Mouse (Mus musculus) liver, embryonic 11.5 days (tissue): ENCODE data around the gene Tanc2. TPM values are rescaled to one million over a fixed set of nuclear protein-coding genes. Genes with fewer than 3 reads are reported as not detected.

Experiments
- ATAC-seq: fragments of 200-750 bp; cut with Nextera tagmentation; replicated peaks from 2 replicates; pipeline ENCODE4 v1.8.0; 2017; ENCODE audit warnings: moderate number of reproducible peaks, mild to moderate bottlenecking, moderate TSS enrichment, moderate library complexity; ENCODE audit not compliant: low FRiP score
- DNase-seq: peaks from one replicate; pipeline ENCODE4 v3.0.0-alpha.2; 2017; ENCODE audit warnings: low spot score
- H3K27ac ChIP-seq: fragments of 300-500 bp; sonication (generic); 2 replicates; pipeline ENCODE4 v1.5.1; 2014; ENCODE audit warnings: mild to moderate bottlenecking, low read depth, low read length, control low read depth
- H3K27me3 ChIP-seq: fragments of 300-500 bp; sonication (generic); replicated peaks from 2 replicates; pipeline ENCODE4 v1.6.1; 2014; ENCODE audit warnings: low read length, mixed read lengths; ENCODE audit not compliant: control insufficient read depth, insufficient read depth
- H3K36me3 ChIP-seq: fragments of 300-500 bp; sonication (generic); 2 replicates; pipeline ENCODE4 v1.6.1; 2014; ENCODE audit warnings: mild to moderate bottlenecking, low read length, moderate library complexity, mixed read lengths; ENCODE audit not compliant: control insufficient read depth, insufficient read depth
- H3K4me1 ChIP-seq: fragments of 300-500 bp; sonication (generic); replicated peaks from 2 replicates; pipeline ENCODE4 v1.6.1; 2014; ENCODE audit warnings: low read length, mixed read lengths; ENCODE audit not compliant: control insufficient read depth, insufficient read depth
- H3K4me2 ChIP-seq: fragments of 300-500 bp; sonication (generic); 2 replicates; pipeline ENCODE4 v1.6.1; 2014; ENCODE audit warnings: mild to moderate bottlenecking, control low read depth, moderate library complexity
- H3K4me3 ChIP-seq: fragments of 300-500 bp; sonication (generic); 2 replicates; pipeline ENCODE4 v1.5.1; 2014; ENCODE audit warnings: low read depth, low read length, control low read depth
- H3K9ac ChIP-seq: fragments of 300-500 bp; sonication (generic); 2 replicates; pipeline ENCODE4 v1.6.1; 2014; ENCODE audit warnings: low read depth, low read length, control low read depth
- H3K9me3 ChIP-seq: fragments of 300-500 bp; sonication (generic); 2 replicates; pipeline ENCODE4 v1.6.1; 2016; ENCODE audit warnings: low read length, inconsistent platforms, mixed read lengths; ENCODE audit not compliant: control insufficient read depth
- WGBS: fragments of 180-500 bp; shearing (Covaris S2); extraction: QIAGEN DNeasy Blood & Tissue Kit; methylation state at CpG from one replicate; pipeline ENCODE4 v1.1.7; 2014; 5-methylcytosine and 5-hydroxymethylcytosine counted together
- polyA plus RNA-seq: library from polyadenylated mRNA; unstranded; fragments of >200 nt; fragmentation: Nextera tagmentation; extraction: Ambion mirVana; gene quantifications from 2 replicates; pipeline ENCODE4 v1.2.1, GENCODE M21; 2014

Tanc2 gene
- polyA plus RNA-seq: 6.3 and 6.9 TPM in 2 replicates

DNA sequence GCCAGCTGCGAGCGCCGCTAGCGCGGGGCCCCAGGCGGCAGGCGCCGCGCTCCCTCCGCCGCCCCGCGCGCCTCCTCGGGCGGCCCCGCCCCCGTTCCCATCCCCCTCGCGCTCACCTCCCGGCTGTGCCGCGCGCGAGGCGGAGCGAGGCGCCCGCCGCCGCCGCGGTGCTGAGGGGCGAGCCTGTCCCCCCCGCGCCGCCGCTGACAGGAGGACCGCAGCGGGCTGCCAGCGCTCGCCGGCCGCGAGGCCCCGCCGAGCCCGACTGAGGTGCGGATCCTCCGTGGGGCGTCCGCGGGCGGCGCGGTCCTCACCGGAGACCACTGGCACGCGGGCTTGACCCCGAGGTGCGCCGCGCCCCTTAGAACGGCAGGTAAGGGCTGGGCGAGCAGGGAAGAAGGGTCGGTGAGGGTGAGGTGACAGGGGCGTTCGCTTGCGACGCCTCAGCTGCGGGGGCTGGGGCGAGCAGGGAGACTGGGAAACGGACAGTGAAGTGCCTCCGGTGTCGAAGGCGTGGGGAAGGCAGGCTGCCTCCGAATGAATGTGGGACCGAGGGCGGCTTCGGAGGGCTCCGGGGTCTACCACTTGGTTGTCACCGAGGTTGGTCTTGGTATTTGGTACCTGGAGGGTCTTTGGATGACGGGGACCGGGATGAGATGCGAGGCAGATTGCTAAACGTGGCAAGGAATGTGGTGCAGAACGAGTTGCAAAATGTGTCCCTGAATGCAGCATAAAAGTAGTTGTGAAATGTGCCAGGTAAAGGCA is at the start of gene Tanc2:
TSS of gene Tanc2 (plus strand) at position 110 of the 765 bp plus-strand sequence.
- under 1% methylated on average over 85 of the region's 87 CpGs for WGBS

DNA sequence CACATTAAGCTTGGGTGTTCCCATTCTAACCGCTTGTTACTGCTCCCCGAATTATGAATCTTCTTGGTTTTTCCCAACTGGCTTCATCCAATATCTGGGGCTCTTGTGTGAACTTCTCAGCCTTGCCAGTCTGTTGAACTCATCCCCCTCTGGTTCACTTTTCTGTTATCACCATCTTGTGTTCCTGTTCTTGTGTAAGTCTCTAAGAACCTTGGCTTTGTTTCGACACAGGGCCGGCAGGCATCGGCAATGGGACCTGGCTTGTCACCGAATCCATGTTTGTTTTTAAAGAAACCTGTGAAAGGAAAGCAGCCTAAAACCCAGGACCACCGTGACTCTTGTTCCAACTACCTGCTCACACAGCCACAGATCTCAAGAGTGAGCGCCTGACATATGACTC is 49.0 kb upstream of the Tanc2 start:
- H3K4me3 ChIP-seq: no peak overlapping the region
- H3K4me2 ChIP-seq: no peak overlapping the region
- 0 out of 2 replicates have a peak, but pooled peaks cover 3% of the 10 kb centered on the region for H3K4me1 ChIP-seq
- H3K27ac ChIP-seq: no peak overlapping the region
- ATAC-seq (no peak), DNase-seq (no peak)
- WGBS: 88% methylated on average over 8 of the region's 8 CpGs
- H3K9ac ChIP-seq: no peak overlapping the region
- H3K36me3 ChIP-seq: no peaks in the 10 kb centered on the region
- no peaks in the 10 kb centered on the region for H3K27me3 ChIP-seq
- no peaks in the 10 kb centered on the region for H3K9me3 ChIP-seq

More for the DNA sequence above, at the start of gene Tanc2:
- H3K4me2 ChIP-seq: peak within 1 kb of the TSS; percentile 96
- peak within 1 kb of the TSS; percentile 90 for H3K4me3 ChIP-seq
- DNase-seq (peak; percentile 70), ATAC-seq (peak; percentile 83; the same call in 1 of the 2 replicates)
- H3K9ac ChIP-seq: peak within 1 kb of the TSS; percentile 93
- H3K4me1 ChIP-seq: peaks cover 9% of the 10 kb centered on the region
- no peaks in the 10 kb centered on the region for H3K36me3 ChIP-seq
- no peaks in the 10 kb centered on the region for H3K27me3 ChIP-seq
- no peaks in the 10 kb centered on the region for H3K9me3 ChIP-seq
- peak within 1 kb of the TSS; percentile 88 for H3K27ac ChIP-seq

DNA sequence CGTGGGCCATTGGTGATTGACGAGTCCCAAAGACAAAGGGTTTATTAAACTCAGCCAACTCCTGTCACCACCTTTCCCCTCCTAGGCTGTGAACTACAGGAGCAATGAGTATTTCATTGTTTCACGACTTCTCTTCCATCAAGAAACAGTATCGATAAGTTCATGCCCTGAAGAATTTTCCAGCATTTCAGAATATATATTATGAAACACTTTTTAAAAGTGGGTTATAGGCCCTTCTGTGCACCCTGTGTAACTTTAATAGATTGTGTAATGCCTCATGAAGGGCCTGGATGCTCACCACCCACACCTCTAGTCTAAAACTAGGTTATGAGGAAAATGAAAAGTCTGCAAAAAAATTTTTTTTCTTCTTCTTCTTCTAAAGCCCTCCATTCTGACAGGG is 48.4 kb upstream of the Tanc2 start:
- Histone ChIP-seq H3K36me3 (no peaks in the 10 kb centered on the region), H3K27me3 (no peaks in the 10 kb centered on the region), H3K9me3 (no peaks in the 10 kb centered on the region), H3K4me1 (0 out of 2 replicates have a peak, but pooled peaks cover 3% of the 10 kb centered on the region), H3K27ac (no peak overlapping the region), H3K9ac (no peak overlapping the region), H3K4me2 (no peak overlapping the region), H3K4me3 (no peak overlapping the region)
- no peak for DNase-seq
- 74% methylated on average over 4 of the region's 4 CpGs for WGBS
- ATAC-seq: no peak

DNA sequence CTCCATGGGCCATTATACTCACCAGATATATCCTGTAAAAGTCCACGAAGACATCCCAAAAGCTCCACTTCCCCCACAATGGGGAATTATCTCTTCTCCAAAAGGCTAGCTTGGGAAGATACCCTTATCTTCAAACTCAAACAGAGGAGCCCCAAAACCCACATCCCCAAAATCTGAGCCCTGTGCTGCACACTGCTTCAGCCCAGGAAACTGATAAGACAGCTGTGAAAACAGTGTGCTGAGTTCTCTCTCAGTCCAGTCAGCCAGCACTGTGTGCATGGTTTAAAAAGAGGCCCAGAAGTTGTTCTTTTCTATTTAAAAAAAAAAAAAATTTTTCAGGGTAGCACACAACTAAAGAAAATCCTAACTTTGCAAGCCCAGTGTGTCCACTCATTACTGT is 47.7 kb upstream of the Tanc2 start:
- no peak overlapping the region for H3K9ac ChIP-seq
- H3K36me3 ChIP-seq: no peaks in the 10 kb centered on the region
- no peaks in the 10 kb centered on the region for H3K27me3 ChIP-seq
- DNase-seq (no peak), ATAC-seq (no peak)
- H3K9me3 ChIP-seq: no peaks in the 10 kb centered on the region
- 0 out of 2 replicates have a peak, but pooled peaks cover 3% of the 10 kb centered on the region for H3K4me1 ChIP-seq
- no peak overlapping the region for H3K27ac ChIP-seq
- H3K4me3 ChIP-seq: no peak overlapping the region
- 19% methylated on average over 1 of the region's 1 CpGs for WGBS
- no peak overlapping the region for H3K4me2 ChIP-seq

DNA sequence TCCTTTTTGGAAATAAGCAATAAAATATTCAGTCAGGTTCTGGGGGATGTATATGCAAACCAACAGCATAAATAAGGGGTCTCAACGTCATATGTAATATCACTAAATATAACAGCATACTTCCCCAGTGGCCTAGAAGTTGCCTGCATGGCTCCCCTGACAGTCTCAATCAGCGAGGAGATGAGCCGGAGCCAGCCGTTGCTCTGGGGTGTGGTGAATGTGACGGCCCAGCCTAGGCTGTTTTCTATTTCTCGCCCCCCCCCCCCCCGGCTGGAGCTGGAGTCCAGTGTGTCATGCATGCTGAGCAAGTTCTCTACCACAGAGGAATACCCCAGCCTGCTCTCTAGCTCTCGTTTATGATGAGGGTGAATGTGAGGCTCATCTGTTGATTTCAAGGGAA is 44.0 kb upstream of the Tanc2 start:
- H3K4me3 ChIP-seq: no peak overlapping the region
- H3K9me3 ChIP-seq: no peaks in the 10 kb centered on the region
- WGBS: 59% methylated on average over 8 of the region's 8 CpGs
- no peak for ATAC-seq
- H3K36me3 ChIP-seq: no peaks in the 10 kb centered on the region
- H3K9ac ChIP-seq: no peak overlapping the region
- no peak for DNase-seq
- peaks cover 6% of the 10 kb centered on the region; the same call in 1 of the 2 replicates for H3K4me1 ChIP-seq
- H3K27ac ChIP-seq: no peak overlapping the region
- H3K4me2 ChIP-seq: no peak overlapping the region
- H3K27me3 ChIP-seq: no peaks in the 10 kb centered on the region

DNA sequence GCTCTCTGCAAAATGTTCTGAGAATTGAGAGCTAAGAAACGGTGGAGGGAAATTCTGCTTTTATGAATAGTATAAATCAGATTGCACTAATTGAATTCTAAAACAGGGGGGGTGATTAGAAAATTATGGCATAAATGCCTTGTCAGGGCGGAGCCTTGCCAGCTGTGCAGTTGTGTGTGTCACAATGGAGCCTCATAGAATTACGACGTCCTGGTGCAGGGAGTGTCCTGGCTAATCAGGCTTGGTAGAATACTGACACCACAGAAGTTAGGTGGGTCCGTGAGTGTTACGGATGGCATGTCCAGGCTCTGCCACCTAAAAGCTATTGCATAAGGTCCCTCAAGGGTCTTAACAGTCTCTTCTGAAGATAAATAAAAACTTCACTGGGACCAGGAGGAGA is 43.4 kb upstream of the Tanc2 start:
- Histone ChIP-seq H3K4me2 (no peak overlapping the region), H3K4me3 (no peak overlapping the region), H3K27ac (no peak overlapping the region), H3K27me3 (no peaks in the 10 kb centered on the region), H3K4me1 (peaks cover 6% of the 10 kb centered on the region; the same call in 1 of the 2 replicates), H3K9ac (no peak overlapping the region), H3K36me3 (no peaks in the 10 kb centered on the region), H3K9me3 (no peaks in the 10 kb centered on the region)
- WGBS: 70% methylated on average over 6 of the region's 6 CpGs
- DNase-seq (no peak), ATAC-seq (no peak)

DNA sequence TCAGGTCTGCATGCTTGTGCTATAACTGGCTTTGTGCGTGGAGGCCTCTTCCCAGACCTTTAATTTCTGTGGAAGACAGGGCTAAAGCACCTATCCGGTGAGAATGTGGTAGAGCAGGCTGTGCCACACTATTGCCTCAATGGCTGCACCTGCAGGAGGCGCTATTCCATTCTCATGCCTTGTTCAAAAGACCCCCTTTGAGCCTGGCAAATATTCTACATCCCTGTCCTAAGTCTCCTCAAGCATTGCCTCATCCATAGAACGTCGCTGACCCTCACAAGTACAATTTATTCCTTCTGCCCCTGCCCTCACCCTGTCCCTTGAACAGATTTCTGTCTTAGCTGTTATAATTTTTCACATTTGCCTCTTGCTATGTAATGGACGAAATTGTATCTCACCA is 41.4 kb upstream of the Tanc2 start:
- 80% methylated on average over 6 of the region's 6 CpGs for WGBS

DNA sequence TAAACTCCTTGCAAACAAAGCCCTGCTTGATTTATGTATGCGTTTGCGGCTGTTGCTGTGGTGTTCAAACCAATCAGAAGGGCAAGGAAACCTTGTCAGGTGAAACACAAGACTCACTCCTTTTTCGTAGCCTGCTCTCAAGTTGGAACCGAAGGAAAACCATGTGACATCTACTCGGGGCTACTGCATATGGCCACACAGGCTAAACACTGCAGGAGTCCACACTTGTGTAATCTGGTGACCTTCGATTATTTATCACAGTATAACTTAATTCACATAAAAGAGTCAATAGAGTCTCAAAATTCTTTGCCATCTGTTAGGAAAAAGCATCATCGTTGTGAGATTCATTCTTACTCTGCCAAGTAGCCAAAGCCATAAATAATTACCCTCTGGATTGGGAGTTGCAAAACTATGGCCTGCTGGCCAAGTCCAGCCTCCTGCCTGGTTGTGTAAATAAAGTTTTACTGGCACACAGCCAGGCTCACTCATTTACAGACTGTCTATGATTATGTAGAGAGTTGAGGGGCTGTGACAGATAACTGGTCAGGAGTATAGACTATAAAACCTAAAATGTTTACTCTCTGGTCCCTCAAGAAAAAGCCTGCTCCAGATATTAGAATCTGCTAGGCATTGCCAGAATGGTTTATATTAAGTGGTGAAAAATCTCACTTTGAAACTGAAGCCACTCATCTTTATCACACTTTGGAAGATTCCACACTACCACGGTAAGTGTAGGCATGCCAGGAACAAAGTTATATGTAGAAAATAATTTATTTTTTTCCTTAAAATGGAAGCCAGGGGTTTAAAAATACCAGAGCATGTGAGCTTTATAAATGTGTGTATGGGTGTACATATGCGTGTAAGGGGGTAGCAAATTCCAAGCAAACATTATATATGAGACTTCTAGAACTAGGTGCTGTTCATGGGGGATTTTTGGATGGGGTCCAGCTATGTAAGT is 40.3 kb upstream of the Tanc2 start:
- no peak overlapping the region for H3K27ac ChIP-seq
- no peak; the same call in 1 of the 2 replicates for ATAC-seq
- 79% methylated on average over 9 of the region's 9 CpGs for WGBS

More for the DNA sequence above, 41.4 kb upstream of the Tanc2 start:
- ATAC-seq: no peak
- peaks cover 7% of the 10 kb centered on the region; the same call in 1 of the 2 replicates for H3K4me1 ChIP-seq
- H3K27me3 ChIP-seq: no peaks in the 10 kb centered on the region; the same call in 1 of the 2 replicates
- no peak overlapping the region for H3K27ac ChIP-seq
- no peak overlapping the region for H3K9ac ChIP-seq
- no peak overlapping the region for H3K4me3 ChIP-seq
- H3K4me2 ChIP-seq: no peak overlapping the region
- no peaks in the 10 kb centered on the region for H3K9me3 ChIP-seq
- no peak for DNase-seq
- no peaks in the 10 kb centered on the region for H3K36me3 ChIP-seq

More for the DNA sequence above, 40.3 kb upstream of the Tanc2 start:
- DNase-seq: no peak
- no peak overlapping the region for H3K4me3 ChIP-seq
- no peaks in the 10 kb centered on the region; the same call in 1 of the 2 replicates for H3K27me3 ChIP-seq
- H3K9me3 ChIP-seq: no peaks in the 10 kb centered on the region
- no peaks in the 10 kb centered on the region for H3K36me3 ChIP-seq
- no peak overlapping the region for H3K4me2 ChIP-seq
- H3K9ac ChIP-seq: no peak overlapping the region
- peaks cover 7% of the 10 kb centered on the region; the same call in 1 of the 2 replicates for H3K4me1 ChIP-seq
